Comparison of ENCODE assay signal across 18 mouse cellular contexts in the genomic region with DNA sequence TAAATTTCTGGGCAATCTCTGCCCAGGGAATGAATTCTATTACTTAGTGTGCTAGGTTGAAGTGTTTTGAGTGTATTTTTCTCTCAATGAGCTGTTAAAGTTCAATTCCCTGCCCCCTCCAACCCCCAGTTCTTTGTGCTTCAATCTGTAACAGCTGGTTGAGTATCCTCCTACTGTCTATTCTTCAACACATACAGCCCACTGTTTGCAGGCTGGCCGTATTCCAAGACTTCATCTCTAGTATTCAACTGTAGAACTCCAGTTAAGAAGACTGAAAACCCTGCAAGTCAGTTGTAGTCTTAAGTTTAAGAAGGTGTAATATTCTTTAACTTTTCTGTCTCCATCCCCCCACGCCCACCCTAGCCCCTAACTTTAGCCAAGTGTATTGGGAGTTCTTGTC. TPM values are rescaled to one million over a fixed set of nuclear protein-coding genes. Genes with fewer than 3 reads are reported as not detected.
DNase-seq lines count a peak whose midpoint lies in the region; ATAC-seq and TF ChIP-seq lines count a peak whose summit lies in the region.
"Had no signal": no experiment of that assay in that cellular context is flagged by ENCODE, and none has a peak within 500 bp of the region (broad histone marks: within the 10 kb centered on the region; RNA-seq: fewer than 3 reads in every experiment).

No protein-coding gene starts in this region.

- WGBS in limb, embryonic 14.5 days: 74% methylated on average over 2 of the region's 2 CpGs
- 84% methylated on average over 2 of the region's 2 CpGs for WGBS in limb, embryonic 10.5 days
- WGBS in forebrain, postnatal 0 days: 61% methylated on average over 2 of the region's 2 CpGs

- no peaks in the 10 kb centered on the region for H3K36me3 ChIP-seq in limb, embryonic 14.5 days (ENCODE audit: control insufficient read depth, insufficient read depth, low read length)
- no peaks in the 10 kb centered on the region for H3K36me3 ChIP-seq in limb, embryonic 10.5 days
- no peaks in the 10 kb centered on the region for H3K36me3 ChIP-seq in forebrain, postnatal 0 days (ENCODE audit: insufficient read depth)
- H3K36me3 ChIP-seq: heart, embryonic 15.5 days; liver, embryonic 13.5 days had no signal

- H3K27me3 ChIP-seq in limb, embryonic 14.5 days (ENCODE audit: control insufficient read depth, insufficient read depth, low read length): no peaks in the 10 kb centered on the region
- no peaks in the 10 kb centered on the region for H3K27me3 ChIP-seq in limb, embryonic 10.5 days (ENCODE audit: low read depth, poor library complexity, severe bottlenecking)
- no peaks in the 10 kb centered on the region for H3K27me3 ChIP-seq in forebrain, postnatal 0 days (ENCODE audit: insufficient read depth, low read length)
- H3K27me3 ChIP-seq: heart, embryonic 15.5 days; liver, embryonic 13.5 days had no signal

- no peaks in the 10 kb centered on the region for H3K9me3 ChIP-seq in limb, embryonic 14.5 days (ENCODE audit: control insufficient read depth, low read length)
- H3K9me3 ChIP-seq in limb, embryonic 10.5 days (replicated peaks): no peaks in the 10 kb centered on the region
- H3K9me3 ChIP-seq in forebrain, postnatal 0 days (ENCODE audit: low read length): no peaks in the 10 kb centered on the region
- H3K9me3 ChIP-seq: heart, embryonic 15.5 days; liver, embryonic 13.5 days had no signal

- DNase-seq in limb, embryonic 14.5 days (ENCODE audit: low spot score): peak; percentile 18
- no peak for DNase-seq in limb, embryonic 10.5 days (ENCODE audit: low spot score)
- peak; percentile 39 for DNase-seq in Muller cell, postnatal 12 days (ENCODE audit: inconsistent ontology term)
- peak; percentile 85 for DNase-seq in brain, adult 2 months (ENCODE audit: low read depth, low spot score)
- peak; percentile 35 to 36 for DNase-seq in left cerebral cortex, adult 2 months (ENCODE audit: extremely low spot score in 1 of 2, low spot score in 2 of 2)
- DNase-seq in spleen, adult 18-20 months: no peak
- DNase-seq in forebrain, postnatal 0 days: no peak
- no peak for DNase-seq in ovary, postnatal 10 days (ENCODE audit: low spot score)
- DNase-seq: cerebellum, adult 11 months; gastrocnemius, postnatal 14 days; heart, adult 2 months; kidney, adult 2 months; kidney, postnatal 25 days; liver, embryonic 13.5 days; thymus, postnatal 4 days had no signal

- no peak for TF ChIP-seq CTCF in left cerebral cortex, adult 2 months (IDR thresholded peaks at IDR 0.05)
- TF ChIP-seq CTCF in forebrain, postnatal 0 days (IDR thresholded peaks at IDR 0.05; ENCODE audit: low read depth): no peak

- no peaks in the 10 kb centered on the region for H3K4me1 ChIP-seq in limb, embryonic 14.5 days (ENCODE audit: control insufficient read depth, insufficient read depth, low read length)
- no peaks in the 10 kb centered on the region for H3K4me1 ChIP-seq in limb, embryonic 10.5 days
- H3K4me1 ChIP-seq in forebrain, postnatal 0 days (ENCODE audit: insufficient read depth): no peaks in the 10 kb centered on the region
- H3K4me1 ChIP-seq: heart, embryonic 15.5 days; liver, embryonic 13.5 days had no signal

- intact Hi-C loops in left cerebral cortex, adult 2 months (cut with DNase I): no loop called here

- TF ChIP-seq POLR2A in limb, embryonic 14.5 days (IDR thresholded peaks at IDR 0.05; ENCODE audit: borderline replicate concordance, extremely low read depth, insufficient read depth, insufficient read length): no peak

- H3K4me2 ChIP-seq in limb, embryonic 14.5 days (replicated peaks; ENCODE audit: low read depth, low read length, severe bottlenecking): no peak overlapping the region
- H3K4me2 ChIP-seq in forebrain, postnatal 0 days (ENCODE audit: low read depth): no peak overlapping the region
- H3K4me2 ChIP-seq: heart, embryonic 15.5 days; liver, embryonic 13.5 days had no signal

- H3K27ac ChIP-seq in limb, embryonic 14.5 days (replicated peaks; ENCODE audit: low read depth, low read length): no peak overlapping the region
- no peak overlapping the region for H3K27ac ChIP-seq in limb, embryonic 10.5 days
- H3K27ac ChIP-seq in left cerebral cortex, adult 2 months: no peak overlapping the region
- no peak overlapping the region for H3K27ac ChIP-seq in forebrain, postnatal 0 days (ENCODE audit: low read depth, low read length)
- H3K27ac ChIP-seq: heart, adult 2 months; heart, embryonic 15.5 days; liver, embryonic 13.5 days had no signal

- ATAC-seq in limb, embryonic 14.5 days (ENCODE audit: low FRiP score, low read depth): no peak
- ATAC-seq in forebrain, postnatal 0 days: no peak
- ATAC-seq: forebrain, embryonic 16.5 days; lung, postnatal 0 days had no signal

- no peak overlapping the region for H3K9ac ChIP-seq in limb, embryonic 14.5 days (ENCODE audit: low read depth, low read length, severe bottlenecking)
- no peak overlapping the region for H3K9ac ChIP-seq in forebrain, postnatal 0 days
- H3K9ac ChIP-seq: heart, embryonic 15.5 days; liver, embryonic 13.5 days had no signal

- no peak overlapping the region for H3K4me3 ChIP-seq in limb, embryonic 14.5 days (replicated peaks; ENCODE audit: low read length)
- H3K4me3 ChIP-seq in limb, embryonic 10.5 days: no peak overlapping the region
- no peak overlapping the region for H3K4me3 ChIP-seq in left cerebral cortex, adult 2 months
- no peak overlapping the region for H3K4me3 ChIP-seq in forebrain, postnatal 0 days (ENCODE audit: low read depth, low read length)
- H3K4me3 ChIP-seq: heart, adult 2 months; heart, embryonic 15.5 days; liver, embryonic 13.5 days had no signal

RNA-seq across cellular contexts. Expression of gene Hectd2, which starts 10.0 kb away (rescaled TPM):
- 6.7 and 6.9 TPM in 2 replicates for polyA plus RNA-seq in limb, embryonic 14.5 days (2012; rRNA removed)
- polyA plus RNA-seq in limb, embryonic 14.5 days (2014; fragmentation: Nextera tagmentation; extraction: Ambion mirVana): 3.9 and 4.3 TPM in 2 replicates
- polyA plus RNA-seq in limb, embryonic 10.5 days (2016; fragmentation: Nextera tagmentation; extraction: Ambion mirVana): 1.8 TPM in 2 replicates
- 10 to 100 TPM; 24.6 to 28.7 TPM for total RNA-seq in left cerebral cortex, adult 2 months (2021)
- 28.6 and 32.9 TPM in 2 replicates for total RNA-seq in forebrain, postnatal 0 days (2014; rRNA removed)
- 6.1 and 6.7 TPM in 2 replicates for polyA plus RNA-seq in forebrain, postnatal 0 days (2015; fragmentation: Nextera tagmentation; extraction: Ambion mirVana)

Comparison
In these comparisons a context has a peak if more than half of its experiments do, and no peak if none do; other contexts are left out.
1. DNase-seq: peak in limb, embryonic 14.5 days (single experiment), Muller cell, postnatal 12 days (single experiment), brain, adult 2 months (single experiment) and left cerebral cortex, adult 2 months (2 of 2); none in limb, embryonic 10.5 days (single experiment), spleen, adult 18-20 months (0 of 2), forebrain, postnatal 0 days (single experiment) and ovary, postnatal 10 days (single experiment).